Mouse (Mus musculus) liver, postnatal 0 days (tissue): ENCODE data around the gene Rbbp9. TPM values are rescaled to one million over a fixed set of nuclear protein-coding genes. Genes with fewer than 3 reads are reported as not detected.
"Not testable (repeated sequence)": the region's sequence is repeated elsewhere in the genome, so short reads cannot be mapped to it uniquely, and the experiment has no call there.

Experiments used
- ATAC-seq: fragments of 200-750 bp; cut with Nextera tagmentation; 2 replicates; pipeline ENCODE4 v1.8.0; 2017; ENCODE audit warnings: mild to moderate bottlenecking, moderate library complexity
- DNase-seq: peaks from one replicate; pipeline ENCODE4 v3.0.0-alpha.2; 2016
- H3K27ac ChIP-seq: fragments of 300-500 bp; sonication (generic); 2 replicates; pipeline ENCODE4 v1.5.1; 2014; ENCODE audit warnings: antibody characterized with exemption, moderate library complexity, mild to moderate bottlenecking, low read depth
- H3K27me3 ChIP-seq: fragments of 300-500 bp; sonication (generic); 2 replicates; pipeline ENCODE4 v1.6.1; 2014; ENCODE audit warnings: low read length, control low read depth, mixed read lengths; ENCODE audit not compliant: insufficient read depth
- H3K36me3 ChIP-seq: fragments of 300-500 bp; sonication (generic); replicated peaks from 2 replicates; pipeline ENCODE4 v1.6.1; 2014; ENCODE audit warnings: mild to moderate bottlenecking, control low read depth, low read length, moderate library complexity, mixed read lengths; ENCODE audit not compliant: insufficient read depth
- H3K4me1 ChIP-seq: fragments of 300-500 bp; sonication (generic); 2 replicates; pipeline ENCODE4 v1.6.1; 2014; ENCODE audit warnings: antibody characterized with exemption, mild to moderate bottlenecking, control low read depth; ENCODE audit not compliant: insufficient read depth
- H3K4me2 ChIP-seq: fragments of 300-500 bp; sonication (generic); 2 replicates; pipeline ENCODE4 v1.6.1; 2014; ENCODE audit warnings: low read depth, mild to moderate bottlenecking, low read length, moderate library complexity, mixed read lengths
- H3K4me3 ChIP-seq: fragments of 300-500 bp; sonication (generic); 2 replicates; pipeline ENCODE4 v1.5.1; 2014; ENCODE audit warnings: low read depth, low read length
- H3K9ac ChIP-seq: fragments of 300-500 bp; sonication (generic); replicated peaks from 2 replicates; pipeline ENCODE4 v1.6.1; 2014; ENCODE audit warnings: mild to moderate bottlenecking, moderate library complexity
- H3K9me3 ChIP-seq: fragments of 300-500 bp; sonication (generic); 2 replicates; pipeline ENCODE4 v1.6.1; 2016; ENCODE audit warnings: mild to moderate bottlenecking, control low read depth, low read length, mixed read lengths
- CTCF ChIP-seq: sonication (generic); IDR thresholded peaks from 2 replicates; pipeline ENCODE4 v1.5.1; 2016; ENCODE audit warnings: antibody characterized with exemption, low read depth
- EP300 ChIP-seq: IDR thresholded peaks from 2 replicates; pipeline ENCODE4 v1.6.1; 2016; ENCODE audit warnings: antibody characterized with exemption, low read depth, mild to moderate bottlenecking
- WGBS: fragments of 180-500 bp; shearing (Covaris S2); extraction: QIAGEN DNeasy Blood & Tissue Kit; methylation state at CpG from one replicate; pipeline ENCODE4 v1.1.7; 2014; ENCODE audit not compliant: insufficient replicate concordance; 5-methylcytosine and 5-hydroxymethylcytosine counted together
- polyA plus RNA-seq: library from polyadenylated mRNA; unstranded; fragments of >200 nt; fragmentation: Nextera tagmentation; extraction: Ambion mirVana; gene quantifications from 2 replicates; pipeline ENCODE4 v1.2.1, GENCODE M21; 2015

Gene Rbbp9
- 10.0 and 11.3 TPM in 2 replicates for polyA plus RNA-seq

GRCm38 (mm10) chr2:144550529-144550928 lies at the start of gene Rbbp9:
Rbbp9 (minus strand) TSS chr2:144550869.
- peak; percentile 56 for DNase-seq
- H3K4me2 ChIP-seq = peak within 1 kb of the TSS; percentile 89
- peaks cover 6% of the 10 kb centered on the region for H3K4me1 ChIP-seq
- no peaks in the 10 kb centered on the region for H3K27me3 ChIP-seq
- no peak for TF ChIP-seq EP300
- no peak for TF ChIP-seq CTCF
- ATAC-seq = peak; percentile 82
- WGBS = under 1% methylated on average over 17 of the region's 17 CpGs
- H3K4me3 ChIP-seq = peak within 1 kb of the TSS; percentile 78
- H3K27ac ChIP-seq = 0 out of 2 replicates have a peak within 1 kb of the TSS, but pooled peaks have one; percentile 16
- H3K9ac ChIP-seq = peak within 1 kb of the TSS; percentile 81
- H3K36me3 ChIP-seq = no peaks in the 10 kb centered on the region
- H3K9me3 ChIP-seq = no peaks in the 10 kb centered on the region

- H3K27me3 ChIP-seq = no peaks in the 10 kb centered on the region
- ATAC-seq = peak; percentile 98
- peak within 1 kb of the TSS; percentile 81 for H3K9ac ChIP-seq
- H3K36me3 ChIP-seq = no peaks in the 10 kb centered on the region
- H3K4me3 ChIP-seq = peak within 1 kb of the TSS; percentile 76
- peak; percentile 92 for DNase-seq
- H3K9me3 ChIP-seq = no peaks in the 10 kb centered on the region
- TF ChIP-seq CTCF (peak; percentile 94), EP300 (no peak)
- H3K4me2 ChIP-seq = peak within 1 kb of the TSS; percentile 94
- 2% methylated on average over 50 of the region's 50 CpGs for WGBS
- peak within 1 kb of the TSS; percentile 62; the same call in 1 of the 2 replicates for H3K27ac ChIP-seq
- H3K4me1 ChIP-seq = peaks cover 7% of the 10 kb centered on the region
Observed at GRCm38 (mm10) chr2:144599831-144600687, 49.4 kb upstream of the Rbbp9 start, which contains the start of gene Dtd1. Dtd1 (plus strand) TSS chr2:144599897.

DNA sequence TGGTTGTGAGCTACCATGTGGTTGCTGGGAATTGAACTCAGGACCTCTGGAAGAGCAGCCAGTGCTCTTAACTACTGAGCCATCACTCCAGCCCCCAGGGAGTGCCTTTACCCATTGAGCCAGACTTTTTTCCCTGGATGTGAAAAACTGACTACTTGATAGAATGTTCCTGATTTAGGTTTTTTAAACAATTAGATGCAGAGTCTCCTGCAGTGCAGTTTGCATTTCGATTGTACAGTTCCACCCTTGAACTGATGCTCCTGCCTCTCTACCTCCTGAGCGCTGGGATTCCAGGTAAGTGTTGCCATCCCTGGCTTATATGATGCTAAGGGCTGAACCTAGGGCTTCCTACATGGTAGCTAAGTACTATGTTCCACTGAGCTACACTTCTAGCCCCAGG lies 47.3 kb upstream of the Rbbp9 start:
- no peak for ATAC-seq
- no peak for TF ChIP-seq EP300
- TF ChIP-seq CTCF = no peak
- H3K9ac ChIP-seq = no peak overlapping the region
- no peak overlapping the region for H3K4me2 ChIP-seq
- 55% methylated on average over 2 of the region's 2 CpGs for WGBS
- no peak overlapping the region for H3K27ac ChIP-seq
- H3K27me3 ChIP-seq = no peaks in the 10 kb centered on the region
- H3K36me3 ChIP-seq = no peaks in the 10 kb centered on the region
- H3K4me1 ChIP-seq = peaks cover 14% of the 10 kb centered on the region
- no peak overlapping the region for H3K4me3 ChIP-seq
- DNase-seq = no peak
- H3K9me3 ChIP-seq = no peaks in the 10 kb centered on the region

DNA sequence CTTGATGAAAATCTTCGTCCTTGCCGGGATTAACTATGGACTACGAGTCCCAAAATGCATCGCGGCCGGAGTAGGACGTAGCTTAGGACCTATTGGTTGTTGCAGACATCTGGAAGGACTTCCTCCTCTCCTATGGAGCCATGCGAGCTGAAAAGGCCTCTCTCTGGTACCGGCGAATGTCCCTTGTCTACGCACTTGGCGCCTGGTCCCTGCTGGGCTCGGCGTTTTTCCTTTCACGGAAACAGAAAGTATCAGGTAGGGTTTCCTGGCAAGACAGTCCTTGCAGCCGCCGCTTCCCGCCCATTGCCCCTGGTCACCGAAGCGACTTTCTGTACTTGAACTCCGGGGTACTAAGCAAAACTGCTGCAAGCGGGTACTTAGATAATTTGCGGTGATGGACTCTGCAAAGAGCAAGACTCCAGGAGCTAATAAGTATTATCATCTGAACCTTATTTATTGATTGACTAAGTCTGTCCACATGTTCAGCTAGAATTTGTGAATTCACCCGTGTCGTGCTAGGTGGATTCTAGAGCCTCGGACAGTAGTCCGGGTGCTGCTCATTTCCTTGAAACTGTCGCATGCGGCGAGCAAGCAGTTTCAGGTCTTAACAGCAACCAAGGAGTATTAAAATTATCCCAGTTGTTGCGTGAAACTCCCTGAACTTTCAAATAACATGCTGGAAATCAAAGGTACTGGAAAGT lies 43.4 kb upstream of the Rbbp9 start, which contains the start of gene Smim26:
TSS of gene Smim26 (plus strand) at position 104 of the 701 bp plus-strand sequence.
- H3K9me3 ChIP-seq = no peaks in the 10 kb centered on the region
- WGBS = 1% methylated on average over 31 of the region's 31 CpGs
- H3K27me3 ChIP-seq = no peaks in the 10 kb centered on the region
- H3K9ac ChIP-seq = peak within 1 kb of the TSS; percentile 71
- peaks cover 12% of the 10 kb centered on the region for H3K36me3 ChIP-seq
- ATAC-seq (peak; percentile 95), DNase-seq (peak; percentile 77)
- peak within 1 kb of the TSS; percentile 34; the same call in 1 of the 2 replicates for H3K27ac ChIP-seq
- 0 out of 2 replicates have a peak, but pooled peaks cover 7% of the 10 kb centered on the region for H3K4me1 ChIP-seq
- peak within 1 kb of the TSS; percentile 83 for H3K4me2 ChIP-seq
- TF ChIP-seq CTCF (no peak), EP300 (no peak)
- H3K4me3 ChIP-seq = peak within 1 kb of the TSS; percentile 67

- not testable (repeated sequence) for DNase-seq, H3K9ac ChIP-seq, H3K4me3 ChIP-seq, ATAC-seq, H3K27me3 ChIP-seq, H3K4me1 ChIP-seq, H3K27ac ChIP-seq, H3K9me3 ChIP-seq, H3K4me2 ChIP-seq
- TF ChIP-seq CTCF = 0 out of 2 replicates have a peak, but pooled peaks have one; percentile 14
- peaks cover 22% of the 10 kb centered on the region for H3K36me3 ChIP-seq
- WGBS = 68% methylated on average over 8 of the region's 8 CpGs
Observed at GRCm38 (mm10) chr2:144593036-144593435, 42.4 kb upstream of the Rbbp9 start.

DNA sequence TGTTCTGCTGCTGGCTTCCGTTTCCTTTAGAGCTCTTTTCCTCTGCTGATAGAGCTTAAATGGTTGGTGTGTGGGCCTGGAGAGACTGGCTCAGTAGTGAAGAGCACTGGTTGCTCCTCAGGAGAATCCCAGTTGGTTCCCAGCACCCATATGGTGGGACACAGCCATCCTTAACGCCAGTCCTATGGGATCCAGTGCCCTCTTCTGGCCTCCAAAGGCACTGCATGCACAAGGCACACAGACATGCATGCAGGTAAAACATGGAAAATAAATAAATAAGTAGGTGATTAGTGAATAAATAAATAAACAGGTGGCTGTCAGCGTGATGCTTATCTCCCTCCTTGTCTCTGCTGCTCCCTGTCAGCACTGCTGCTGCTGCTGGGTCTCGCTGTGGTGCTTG lies 38.1 kb upstream of the Rbbp9 start:
- Histone ChIP-seq H3K27ac (no peak overlapping the region), H3K9me3 (no peaks in the 10 kb centered on the region), H3K9ac (no peak overlapping the region), H3K4me3 (no peak overlapping the region), H3K4me1 (0 out of 2 replicates have a peak, but pooled peaks cover 2% of the 10 kb centered on the region), H3K36me3 (peaks cover 59% of the 10 kb centered on the region), H3K4me2 (no peak overlapping the region), H3K27me3 (no peaks in the 10 kb centered on the region)
- DNase-seq = no peak
- ATAC-seq = no peak
- WGBS = 78% methylated on average over 4 of the region's 4 CpGs
- TF ChIP-seq CTCF = peak; percentile 38
- TF ChIP-seq EP300 = no peak
